Mouse (Mus musculus): ENCODE results near the gene Tbc1d22a. TPM values are rescaled to one million over a fixed set of nuclear protein-coding genes. Genes with fewer than 3 reads are reported as not detected.

The Tbc1d22a gene
- polyA plus RNA-seq, 1 experiment from 2014 or later, result 12.4 TPM

GRCm38 (mm10) chr15:86404866-86405265 is 190.6 kb downstream of the Tbc1d22a start:
- no peaks in the 10 kb centered on the region for H3K27me3 ChIP-seq
- no peaks in the 10 kb centered on the region for H3K36me3 ChIP-seq
- no peak overlapping the region for H3K27ac ChIP-seq
- ATAC-seq (ENCODE audit: insufficient number of reproducible peaks, low FRiP score, low TSS enrichment, low read depth), result no peak
- H3K4me2 ChIP-seq, result no peak overlapping the region
- no peak overlapping the region for H3K4me3 ChIP-seq
- H3K9ac ChIP-seq, result no peak overlapping the region
- H3K4me1 ChIP-seq, result no peaks in the 10 kb centered on the region
- H3K9me3 ChIP-seq, result no peaks in the 10 kb centered on the region
- WGBS, result 82% methylated on average over 5 of the region's 5 CpGs

GRCm38 (mm10) chr15:86405527-86405926 is 191.3 kb downstream of the Tbc1d22a start:
- H3K4me1 ChIP-seq, result no peaks in the 10 kb centered on the region
- no peak overlapping the region for H3K4me3 ChIP-seq
- no peaks in the 10 kb centered on the region for H3K36me3 ChIP-seq
- 23% methylated on average over 4 of the region's 4 CpGs for WGBS
- ATAC-seq (ENCODE audit: insufficient number of reproducible peaks, low FRiP score, low TSS enrichment, low read depth), result no peak
- H3K4me2 ChIP-seq, result no peak overlapping the region
- H3K9ac ChIP-seq, result no peak overlapping the region
- H3K27me3 ChIP-seq, result no peaks in the 10 kb centered on the region
- no peak overlapping the region for H3K27ac ChIP-seq
- no peaks in the 10 kb centered on the region for H3K9me3 ChIP-seq

GRCm38 (mm10) chr15:86409352-86409751 is 195.1 kb downstream of the Tbc1d22a start:
- Histone ChIP-seq H3K4me1 (no peaks in the 10 kb centered on the region), H3K9me3 (no peaks in the 10 kb centered on the region), H3K4me2 (no peak overlapping the region), H3K36me3 (no peaks in the 10 kb centered on the region), H3K27me3 (no peaks in the 10 kb centered on the region), H3K27ac (no peak overlapping the region), H3K4me3 (no peak overlapping the region), H3K9ac (no peak overlapping the region)
- 71% methylated on average over 5 of the region's 5 CpGs for WGBS
- no peak for ATAC-seq (ENCODE audit: insufficient number of reproducible peaks, low FRiP score, low TSS enrichment, low read depth)

- Histone ChIP-seq H3K27ac (no peak overlapping the region), H3K4me3 (no peak overlapping the region), H3K4me1 (no peaks in the 10 kb centered on the region), H3K4me2 (no peak overlapping the region), H3K9me3 (no peaks in the 10 kb centered on the region), H3K27me3 (no peaks in the 10 kb centered on the region), H3K9ac (no peak overlapping the region), H3K36me3 (no peaks in the 10 kb centered on the region)
- no peak for ATAC-seq (ENCODE audit: insufficient number of reproducible peaks, low FRiP score, low TSS enrichment, low read depth)
- WGBS, result 76% methylated on average over 5 of the region's 5 CpGs
These were observed 197.3 kb downstream of the Tbc1d22a start for GRCm38 (mm10) chr15:86411532-86412080.

GRCm38 (mm10) chr15:86415951-86416350 is 201.7 kb downstream of the Tbc1d22a start:
- Histone ChIP-seq H3K9ac (no peak overlapping the region), H3K4me2 (no peak overlapping the region), H3K27me3 (no peaks in the 10 kb centered on the region), H3K9me3 (no peaks in the 10 kb centered on the region), H3K4me3 (no peak overlapping the region), H3K4me1 (peaks cover 7% of the 10 kb centered on the region; the same call in 1 of the 2 replicates), H3K36me3 (no peaks in the 10 kb centered on the region), H3K27ac (no peak overlapping the region)
- no peak for ATAC-seq (ENCODE audit: insufficient number of reproducible peaks, low FRiP score, low TSS enrichment, low read depth)
- WGBS, result 71% methylated on average over 6 of the region's 6 CpGs

- no peaks in the 10 kb centered on the region for H3K27me3 ChIP-seq
- no peaks in the 10 kb centered on the region for H3K9me3 ChIP-seq
- 74% methylated on average over 2 of the region's 2 CpGs for WGBS
- peaks cover 7% of the 10 kb centered on the region; the same call in 1 of the 2 replicates for H3K4me1 ChIP-seq
- no peak overlapping the region for H3K4me2 ChIP-seq
- H3K9ac ChIP-seq, result no peak overlapping the region
- no peak overlapping the region for H3K4me3 ChIP-seq
- no peak for ATAC-seq (ENCODE audit: insufficient number of reproducible peaks, low FRiP score, low TSS enrichment, low read depth)
- H3K36me3 ChIP-seq, result no peaks in the 10 kb centered on the region
- H3K27ac ChIP-seq, result no peak overlapping the region
These were observed 204.2 kb downstream of the Tbc1d22a start for GRCm38 (mm10) chr15:86418436-86418835.

GRCm38 (mm10) chr15:86419620-86420019 is 205.4 kb downstream of the Tbc1d22a start:
- Histone ChIP-seq H3K9ac (no peak overlapping the region), H3K4me3 (no peak overlapping the region), H3K4me1 (peaks cover 7% of the 10 kb centered on the region; the same call in 1 of the 2 replicates), H3K27me3 (no peaks in the 10 kb centered on the region), H3K4me2 (no peak overlapping the region), H3K36me3 (no peaks in the 10 kb centered on the region), H3K9me3 (no peaks in the 10 kb centered on the region), H3K27ac (no peak overlapping the region)
- WGBS, result 86% methylated on average over 6 of the region's 6 CpGs
- no peak for ATAC-seq (ENCODE audit: insufficient number of reproducible peaks, low FRiP score, low TSS enrichment, low read depth)

GRCm38 (mm10) chr15:86422858-86423257 is 208.6 kb downstream of the Tbc1d22a start:
- Histone ChIP-seq H3K9ac (no peak overlapping the region), H3K9me3 (no peaks in the 10 kb centered on the region), H3K27ac (no peak overlapping the region), H3K4me1 (peaks cover 7% of the 10 kb centered on the region; the same call in 1 of the 2 replicates), H3K36me3 (no peaks in the 10 kb centered on the region), H3K27me3 (no peaks in the 10 kb centered on the region), H3K4me2 (no peak overlapping the region), H3K4me3 (no peak overlapping the region)
- ATAC-seq (ENCODE audit: insufficient number of reproducible peaks, low FRiP score, low TSS enrichment, low read depth), result no peak
- WGBS, result 60% methylated on average over 1 of the region's 1 CpGs

GRCm38 (mm10) chr15:86423884-86424283 is 209.6 kb downstream of the Tbc1d22a start:
- no peak for ATAC-seq (ENCODE audit: insufficient number of reproducible peaks, low FRiP score, low TSS enrichment, low read depth)
- no peak overlapping the region for H3K4me3 ChIP-seq
- whole genome bisulfite sequencing, result 39% methylated on average over 2 of the region's 2 CpGs

GRCm38 (mm10) chr15:86424971-86425370 is 210.7 kb downstream of the Tbc1d22a start:
- Histone ChIP-seq H3K27me3 (no peaks in the 10 kb centered on the region), H3K27ac (no peak overlapping the region), H3K36me3 (no peaks in the 10 kb centered on the region), H3K4me2 (no peak overlapping the region), H3K9ac (no peak overlapping the region), H3K4me3 (no peak overlapping the region), H3K9me3 (no peaks in the 10 kb centered on the region), H3K4me1 (no peaks in the 10 kb centered on the region)
- 57% methylated on average over 8 of the region's 8 CpGs for WGBS
- ATAC-seq (ENCODE audit: insufficient number of reproducible peaks, low FRiP score, low TSS enrichment, low read depth), result no peak

More at GRCm38 (mm10) chr15:86423884-86424283, 209.6 kb downstream of the Tbc1d22a start:
- Histone ChIP-seq H3K9ac (no peak overlapping the region), H3K27me3 (no peaks in the 10 kb centered on the region), H3K27ac (no peak overlapping the region), H3K36me3 (no peaks in the 10 kb centered on the region), H3K4me1 (0 out of 2 replicates have a peak, but pooled peaks cover 2% of the 10 kb centered on the region), H3K9me3 (no peaks in the 10 kb centered on the region), H3K4me2 (no peak overlapping the region)

- Histone ChIP-seq H3K4me1 (peaks cover under 1% of the 10 kb centered on the region; the same call in 1 of the 2 replicates), H3K27me3 (no peaks in the 10 kb centered on the region), H3K4me2 (no peak overlapping the region), H3K4me3 (no peak overlapping the region), H3K27ac (no peak overlapping the region), H3K36me3 (no peaks in the 10 kb centered on the region), H3K9ac (no peak overlapping the region), H3K9me3 (no peaks in the 10 kb centered on the region)
- WGBS, result 83% methylated on average over 5 of the region's 5 CpGs
- no peak for ATAC-seq (ENCODE audit: insufficient number of reproducible peaks, low FRiP score, low TSS enrichment, low read depth)
These were observed 212.2 kb downstream of the Tbc1d22a start for GRCm38 (mm10) chr15:86426364-86427000.

GRCm38 (mm10) chr15:86427439-86427838 is 213.2 kb downstream of the Tbc1d22a start:
- Histone ChIP-seq H3K4me3 (no peak overlapping the region), H3K36me3 (no peaks in the 10 kb centered on the region), H3K27ac (no peak overlapping the region), H3K9me3 (no peaks in the 10 kb centered on the region), H3K9ac (no peak overlapping the region), H3K27me3 (no peaks in the 10 kb centered on the region), H3K4me2 (no peak overlapping the region), H3K4me1 (peaks cover 4% of the 10 kb centered on the region; the same call in 1 of the 2 replicates)
- WGBS, result 76% methylated on average over 4 of the region's 4 CpGs
- no peak for ATAC-seq (ENCODE audit: insufficient number of reproducible peaks, low FRiP score, low TSS enrichment, low read depth)

Measured in limb, embryonic 15.5 days (tissue).